Comparison of ENCODE assay signal across 19 mouse cellular contexts in genomic region chr19:46120872-46121271, GRCm38 (mm10). TPM values are rescaled to one million over a fixed set of nuclear protein-coding genes. Genes with fewer than 3 reads are reported as not detected.
"Had no signal": no experiment of that assay in that cellular context is flagged by ENCODE, and none has a peak within 500 bp of the region (broad histone marks: within the 10 kb centered on the region; RNA-seq: fewer than 3 reads in every experiment).

No protein-coding gene starts in this region.

- H3K9ac ChIP-seq: liver, embryonic 13.5 days; liver, embryonic 15.5 days; liver, postnatal 0 days; lung, embryonic 15.5 days; midbrain, embryonic 12.5 days; midbrain, embryonic 15.5 days; neural tube, embryonic 12.5 days; stomach, embryonic 15.5 days had no signal

- H3K36me3 ChIP-seq: liver, embryonic 13.5 days; liver, embryonic 15.5 days; lung, embryonic 15.5 days; midbrain, embryonic 12.5 days; midbrain, embryonic 15.5 days; neural tube, embryonic 12.5 days; stomach, embryonic 15.5 days had no signal

- ATAC-seq: liver, postnatal 0 days; midbrain, embryonic 15.5 days had no signal

- H3K4me2 ChIP-seq: liver, embryonic 13.5 days; liver, embryonic 15.5 days; lung, embryonic 15.5 days; midbrain, embryonic 12.5 days; midbrain, embryonic 15.5 days; neural tube, embryonic 12.5 days; stomach, embryonic 15.5 days had no signal

- DNase-seq: liver, embryonic 13.5 days; liver, postnatal 0 days; lung, adult 2 months; right cerebral cortex, postnatal 14 days; thymus, adult 2 months; thymus, postnatal 25 days; thymus, postnatal 4 days had no signal

- H3K9me3 ChIP-seq: liver, embryonic 13.5 days; liver, embryonic 15.5 days; lung, embryonic 15.5 days; megakaryocyte, embryonic 14.5 days; midbrain, embryonic 12.5 days; midbrain, embryonic 15.5 days; neural tube, embryonic 12.5 days; stomach, embryonic 15.5 days had no signal

- H3K27ac ChIP-seq: liver, embryonic 13.5 days; liver, embryonic 15.5 days; lung, embryonic 15.5 days; macrophage; midbrain, embryonic 12.5 days; midbrain, embryonic 15.5 days; neural tube, embryonic 12.5 days; stomach, embryonic 15.5 days; stomach, postnatal 0 days had no signal

- H3K4me1 ChIP-seq: lung, embryonic 15.5 days; megakaryocyte, embryonic 14.5 days; midbrain, embryonic 12.5 days; midbrain, embryonic 15.5 days; neural tube, embryonic 12.5 days; stomach, embryonic 15.5 days had no signal

- H3K4me3 ChIP-seq: liver, embryonic 13.5 days; liver, embryonic 15.5 days; lung, embryonic 15.5 days; megakaryocyte, embryonic 14.5 days; midbrain, embryonic 12.5 days; midbrain, embryonic 15.5 days; neural tube, embryonic 12.5 days; stomach, embryonic 15.5 days had no signal

- H3K27me3 ChIP-seq: liver, embryonic 13.5 days; lung, embryonic 15.5 days; midbrain, embryonic 15.5 days; neural tube, embryonic 12.5 days; stomach, embryonic 15.5 days had no signal

RNA-seq across cellular contexts. Expression of gene Elovl3, which starts 10.8 kb away (rescaled TPM):
- polyA plus RNA-seq: liver, embryonic 13.5 days; lung, embryonic 15.5 days; macrophage; neural tube, embryonic 12.5 days; neural tube, embryonic 14.5 days; spleen, adult 2 months; stomach, embryonic 15.5 days; stomach, postnatal 0 days; urinary bladder, adult 2 months had no signal

RNA-seq across cellular contexts. Expression of gene Pitx3, which starts 27.3 kb away (rescaled TPM):
- polyA plus RNA-seq: liver, postnatal 0 days; macrophage; neural tube, embryonic 14.5 days; spleen, adult 2 months; stomach, embryonic 15.5 days had no signal
